Mouse (Mus musculus) frontal cortex, postnatal 14 days (tissue): ENCODE measurements around the gene Wwox.

ENCODE experiments used
- DNase-seq, 2 experiments: peaks; one replicate each; pipeline ENCODE4 v3.0.0; 2022; ENCODE audit warnings: low spot score in 2 of 2

Gene Wwox

DNA sequence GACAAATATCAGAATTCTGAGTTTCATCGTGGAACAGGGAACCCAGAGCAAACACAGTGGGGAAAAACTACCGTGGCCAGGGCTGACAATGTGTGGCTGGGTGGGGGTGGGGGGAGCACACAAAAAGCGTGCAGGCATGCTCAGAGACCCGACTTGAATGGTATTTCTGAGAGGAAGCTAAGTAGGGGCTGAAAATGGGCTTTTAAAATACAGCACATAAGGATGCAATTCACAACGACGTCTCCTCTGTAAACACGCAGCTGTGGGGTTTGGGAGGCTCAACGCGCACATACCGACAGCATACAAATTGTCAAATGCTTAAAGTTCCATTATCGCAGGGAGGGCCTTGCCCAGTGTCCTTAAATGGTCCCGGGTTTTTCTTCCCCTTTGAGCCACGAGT, 783.1 kb downstream of the Wwox start:
- DNase-seq: no peak

DNA sequence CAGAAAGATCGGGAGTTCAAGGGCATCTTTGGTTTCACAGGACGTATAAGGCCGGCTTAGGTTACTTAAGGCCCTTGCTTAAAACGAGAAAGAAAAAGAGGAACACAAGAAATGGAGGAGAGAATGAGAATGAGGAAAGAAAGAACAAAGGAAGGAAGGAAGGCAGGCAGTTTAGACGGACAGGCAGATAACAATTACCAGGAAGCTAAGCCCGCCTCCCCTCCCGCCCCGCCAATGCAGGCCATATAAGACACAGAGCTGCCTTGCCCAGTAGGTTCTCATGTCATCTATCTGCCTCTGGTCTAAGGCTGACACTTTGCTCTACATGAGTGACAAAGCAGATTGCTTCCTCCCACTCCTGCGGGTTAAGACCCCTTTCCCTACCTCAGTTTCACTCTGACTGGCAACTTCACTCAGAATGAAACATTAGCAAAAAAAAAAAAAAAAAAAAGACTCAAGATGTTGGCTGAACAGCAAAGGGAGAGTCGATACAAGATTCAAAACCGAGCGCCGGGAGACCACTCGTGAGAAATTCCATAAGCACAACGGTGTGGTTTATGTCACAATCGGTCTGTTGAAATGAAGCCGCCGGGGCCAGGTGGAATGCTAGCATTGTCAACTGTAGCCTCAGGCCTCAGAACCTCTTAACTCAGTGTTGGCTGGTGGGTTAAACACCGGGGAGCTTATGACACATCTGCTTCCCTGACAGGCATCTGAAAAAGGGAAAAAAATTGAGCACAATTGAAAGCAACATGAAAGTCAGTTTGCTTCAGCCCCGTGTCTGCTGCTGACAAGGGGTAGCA, 787.5 kb downstream of the Wwox start:
- DNase-seq: no peak

DNA sequence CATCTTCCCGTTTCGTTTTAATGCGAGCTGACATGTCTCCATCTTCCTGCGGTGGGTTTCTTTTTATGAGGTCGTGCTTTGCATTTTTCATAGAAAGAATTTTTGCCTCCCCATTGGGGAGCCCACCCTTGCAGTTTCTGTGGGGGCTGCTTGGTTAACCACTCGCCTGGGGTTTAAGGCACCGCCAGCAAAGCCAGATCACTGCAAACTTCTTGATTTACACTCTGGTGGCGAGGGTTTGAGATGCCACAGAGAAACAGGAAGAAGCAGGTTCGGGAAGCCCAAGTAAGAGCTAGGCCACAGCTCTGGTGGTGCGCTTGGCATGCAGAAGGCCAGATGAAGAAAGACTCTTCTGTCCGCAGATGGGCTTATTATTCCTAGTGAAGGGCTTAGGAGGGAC, 789.4 kb downstream of the Wwox start:
- DNase-seq: no peak

DNA sequence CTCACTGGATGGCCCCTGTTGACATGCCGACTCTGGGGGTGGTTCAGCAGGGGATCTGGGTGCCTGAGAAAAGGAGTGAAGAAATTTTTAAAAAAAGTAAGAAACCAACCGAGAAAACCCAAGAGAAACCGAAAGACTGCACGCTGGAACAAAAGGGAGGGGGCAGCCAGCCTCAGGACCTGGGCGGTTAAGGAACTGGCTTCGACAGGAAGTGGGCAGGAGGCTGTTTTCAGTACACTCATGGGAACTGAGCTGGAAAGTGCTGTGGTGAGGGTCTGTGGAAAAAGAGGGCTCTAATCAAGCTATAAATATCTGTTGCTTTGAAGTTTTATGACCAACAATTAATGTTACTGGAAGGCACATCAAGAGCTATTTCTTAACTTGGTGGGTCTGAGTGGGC, 794.6 kb downstream of the Wwox start:
- DNase-seq: no peak

DNA sequence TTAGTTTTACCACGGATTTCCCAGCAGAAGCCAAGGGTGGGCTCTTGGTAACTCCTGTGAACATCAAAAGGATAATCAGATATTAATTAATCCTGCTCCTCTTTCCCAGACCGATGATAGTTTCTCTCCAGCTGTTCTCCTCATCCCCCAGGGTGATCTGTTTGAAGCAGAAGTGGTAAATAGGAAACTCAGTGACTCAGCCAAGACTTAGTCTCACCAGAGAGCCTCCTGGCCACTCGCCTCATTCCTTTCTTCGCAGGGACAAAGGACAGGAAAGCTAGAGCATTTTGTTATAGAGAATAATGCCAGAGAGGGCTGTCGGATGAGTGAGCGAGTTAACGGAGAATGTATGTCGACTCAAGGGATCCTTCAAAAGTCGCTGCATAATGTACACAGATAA, 798.1 kb downstream of the Wwox start:
- DNase-seq: no peak

DNA sequence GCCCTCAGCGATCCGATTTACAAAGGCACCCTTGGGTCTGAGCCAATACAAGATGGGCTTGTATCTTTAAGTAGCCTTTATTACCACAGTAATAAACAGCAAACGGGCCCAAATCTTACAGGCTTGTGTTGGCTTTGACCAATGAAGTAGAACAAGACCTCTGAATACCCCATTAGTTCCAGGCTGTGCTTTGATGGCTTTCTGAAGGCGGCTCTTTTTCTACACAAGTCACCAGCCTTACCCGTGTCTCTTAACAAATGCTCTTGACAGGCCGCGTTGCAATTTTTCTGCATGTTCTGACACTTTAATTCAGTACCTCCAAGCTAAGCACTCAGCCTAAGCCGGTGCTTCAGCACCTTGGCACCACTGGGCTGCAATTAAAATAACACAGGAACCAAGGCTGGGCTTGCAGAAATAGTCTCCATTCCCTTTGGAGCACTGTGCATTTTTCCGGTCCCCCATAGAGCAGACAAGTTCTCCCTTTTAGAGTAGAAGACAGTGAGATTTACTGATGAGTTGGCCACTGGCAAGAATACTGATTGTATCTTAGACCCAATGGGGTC, 804.1 kb downstream of the Wwox start:
- DNase-seq: no peak

DNA sequence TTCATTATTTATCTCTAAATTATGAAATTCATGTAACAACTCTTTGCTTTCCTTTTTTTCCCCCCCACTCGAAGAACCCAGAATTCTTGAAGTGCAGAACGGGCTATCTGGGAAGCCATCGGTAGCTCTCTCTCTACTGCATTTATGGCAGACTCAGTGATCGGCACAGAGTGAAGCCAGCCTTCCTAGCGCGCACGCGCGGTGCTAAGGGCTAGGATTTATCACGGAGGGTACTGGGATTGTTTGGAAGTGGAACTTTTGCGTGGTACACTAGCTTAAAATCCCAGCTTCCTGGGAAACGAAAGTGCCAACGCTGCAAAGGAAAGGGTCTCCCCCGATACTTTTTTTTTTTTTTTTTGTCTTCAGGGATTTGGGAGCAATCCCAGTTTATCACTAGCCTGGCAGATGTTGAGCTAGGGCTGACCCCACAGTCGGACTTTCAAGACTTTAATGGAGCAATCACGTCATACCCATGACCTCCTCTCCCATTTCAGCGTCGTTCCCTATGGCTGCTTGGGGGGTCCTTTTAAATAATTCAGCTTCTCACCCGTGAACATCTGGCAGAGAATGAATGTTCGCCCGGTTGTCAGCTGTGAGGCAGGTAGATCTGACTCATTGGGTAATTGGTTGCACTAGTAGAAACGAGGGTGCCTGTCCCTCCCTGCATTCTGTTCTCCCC, 810.4 kb downstream of the Wwox start:
- no peak for DNase-seq

DNA sequence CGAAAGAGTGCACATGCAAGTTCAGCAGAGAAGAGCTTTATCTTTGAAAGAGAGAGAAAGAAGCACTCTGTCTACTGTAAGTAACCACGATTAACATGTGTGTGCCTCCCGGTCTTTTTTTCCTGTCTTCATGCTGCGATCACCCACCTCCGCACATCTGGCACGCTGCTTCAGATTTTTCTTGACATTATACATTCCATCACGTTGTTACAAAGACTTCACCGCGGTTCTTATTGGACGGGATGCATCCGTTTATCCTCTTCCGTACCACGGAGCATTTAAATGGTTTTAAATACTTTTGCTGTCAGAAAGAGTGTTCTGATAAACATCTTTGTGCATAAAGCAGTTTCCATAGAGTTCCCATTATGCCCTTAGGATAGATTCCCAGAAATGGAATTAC, 816.1 kb downstream of the Wwox start:
- DNase-seq: no peak

DNA sequence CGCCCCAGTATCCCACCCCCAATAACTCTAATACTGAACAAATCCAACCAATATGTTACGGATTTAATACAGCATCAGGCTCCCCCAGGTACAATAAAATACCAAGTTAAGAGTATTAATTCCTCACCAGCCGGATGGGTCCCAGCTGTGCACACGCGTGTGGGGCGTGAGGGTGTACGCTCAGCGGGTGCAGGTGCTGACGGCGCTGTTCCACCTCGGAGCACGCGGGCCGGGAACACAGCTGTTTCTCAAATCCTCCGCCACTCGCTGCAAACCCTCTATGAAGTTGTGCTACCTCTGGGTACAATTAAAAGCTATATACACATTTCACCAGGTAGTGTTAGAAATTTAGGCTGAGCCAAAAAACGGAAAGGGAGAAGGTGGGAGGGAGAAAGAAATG, 818.0 kb downstream of the Wwox start:
- no peak for DNase-seq

DNA sequence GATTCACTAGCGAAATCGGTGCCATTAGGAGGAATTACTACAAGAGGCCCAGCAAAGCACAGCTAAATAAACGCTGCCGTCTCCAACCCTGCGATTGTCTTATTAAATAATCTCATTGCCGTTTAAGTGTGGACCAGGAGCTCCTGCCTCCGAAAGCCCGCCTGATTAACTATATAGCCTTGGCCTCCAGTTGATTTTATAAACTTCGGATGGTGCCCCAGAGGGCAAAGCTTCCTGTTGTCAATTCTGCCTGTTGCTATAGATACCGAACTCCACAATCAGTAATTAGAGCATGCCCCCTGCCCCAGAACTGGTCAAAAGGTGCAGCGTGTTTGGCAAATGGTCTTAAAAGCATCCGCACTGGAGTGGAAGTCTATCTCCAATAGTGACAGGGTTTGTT, 820.4 kb downstream of the Wwox start:
- no peak for DNase-seq

DNA sequence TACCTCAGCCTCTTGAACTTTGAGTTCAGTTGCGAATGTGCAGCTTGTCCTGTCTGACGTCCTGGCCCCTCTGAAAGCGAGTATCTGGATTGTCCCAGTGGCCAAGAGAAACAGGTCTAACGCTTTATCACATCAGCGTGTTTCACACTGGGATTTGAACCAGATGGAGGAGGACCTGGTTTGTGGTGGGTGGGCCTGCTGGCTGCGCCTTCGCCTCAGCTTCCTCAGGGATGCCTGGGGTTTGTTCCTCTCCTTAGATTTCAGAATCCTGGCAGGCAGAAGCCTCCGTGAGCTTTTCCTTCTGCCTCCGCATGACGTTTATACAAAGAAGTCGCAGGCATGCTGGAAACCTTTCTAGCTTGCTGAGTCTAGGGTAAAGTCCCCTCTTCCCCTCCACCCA, 827.7 kb downstream of the Wwox start:
- DNase-seq: no peak

DNA sequence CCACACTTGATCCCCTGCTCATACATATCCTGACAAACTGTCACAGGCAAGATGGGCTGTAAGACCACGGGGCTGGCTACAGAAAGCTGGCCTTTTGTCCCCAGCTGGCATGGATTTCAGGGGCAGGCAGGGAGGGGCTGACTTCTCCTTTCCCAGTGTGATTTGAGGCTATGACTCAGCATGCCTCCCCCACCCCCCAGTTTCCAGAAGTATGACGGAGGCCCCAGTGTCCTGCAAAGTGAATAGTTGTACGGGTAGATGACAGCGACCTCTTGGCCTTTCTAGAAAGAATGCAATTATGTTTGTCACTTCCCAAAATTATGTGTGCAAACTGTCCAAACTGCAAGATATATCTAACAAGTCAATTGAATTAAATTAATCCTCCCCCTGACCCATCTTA, 830.1 kb downstream of the Wwox start:
- DNase-seq: no peak

DNA sequence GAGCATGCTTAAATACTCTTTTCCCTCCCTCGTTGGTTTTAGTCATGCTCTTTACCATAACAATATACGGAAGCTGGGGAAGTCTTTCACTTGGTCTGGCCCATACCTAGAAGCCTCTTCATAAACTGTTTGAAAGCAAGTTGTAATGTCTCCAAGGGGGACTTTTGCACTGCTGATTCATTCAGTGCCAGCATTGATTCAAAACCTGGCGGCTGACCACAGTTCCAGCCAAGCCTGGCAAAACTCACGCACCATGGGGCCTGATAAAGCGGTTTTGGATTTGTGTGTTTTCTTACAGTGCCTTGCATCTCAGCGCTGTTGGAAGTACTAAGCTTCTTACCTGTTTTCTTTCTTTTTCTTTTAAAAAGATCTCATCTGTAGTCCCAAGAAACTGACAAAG, 834.5 kb downstream of the Wwox start:
- DNase-seq: no peak

DNA sequence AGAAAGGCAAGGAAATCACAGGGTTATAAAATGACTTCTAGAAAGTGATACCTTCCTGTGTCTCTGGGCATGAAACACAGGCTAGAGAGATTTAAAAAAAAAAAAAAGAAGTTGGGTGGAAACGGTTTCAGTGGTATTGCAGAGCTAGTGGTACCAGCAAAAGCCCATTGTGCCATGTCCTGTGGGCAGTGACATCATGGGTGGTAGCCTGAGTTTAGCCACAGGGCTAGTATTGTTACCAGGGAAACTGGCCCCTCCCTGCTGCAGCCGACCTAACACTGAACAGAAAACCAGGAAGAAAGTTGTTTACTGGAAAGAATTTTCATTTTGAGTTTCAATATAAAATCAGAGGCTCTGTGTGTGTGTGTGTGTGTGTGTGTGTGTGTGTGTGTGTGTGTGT, 836.8 kb downstream of the Wwox start:
- DNase-seq: no peak

DNA sequence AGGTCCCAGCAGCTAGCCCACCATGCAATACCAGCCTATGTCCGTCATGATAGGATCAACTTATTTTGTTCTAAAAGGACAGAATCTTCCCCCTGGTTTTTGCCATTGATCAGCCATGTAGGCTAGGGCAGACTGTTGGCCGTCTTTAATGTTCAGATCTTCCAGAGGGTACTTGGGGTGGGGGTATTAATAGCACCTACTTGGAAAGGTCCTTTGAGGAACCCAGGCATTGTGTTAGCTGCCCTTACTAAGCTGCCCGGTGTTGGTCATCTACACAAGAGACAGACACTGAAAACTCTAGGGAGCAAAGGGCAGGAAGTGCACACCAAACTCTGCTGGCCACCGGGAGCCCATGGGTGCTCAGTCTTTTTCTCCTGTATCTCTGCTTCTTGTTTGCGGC, 838.8 kb downstream of the Wwox start:
- no peak for DNase-seq

DNA sequence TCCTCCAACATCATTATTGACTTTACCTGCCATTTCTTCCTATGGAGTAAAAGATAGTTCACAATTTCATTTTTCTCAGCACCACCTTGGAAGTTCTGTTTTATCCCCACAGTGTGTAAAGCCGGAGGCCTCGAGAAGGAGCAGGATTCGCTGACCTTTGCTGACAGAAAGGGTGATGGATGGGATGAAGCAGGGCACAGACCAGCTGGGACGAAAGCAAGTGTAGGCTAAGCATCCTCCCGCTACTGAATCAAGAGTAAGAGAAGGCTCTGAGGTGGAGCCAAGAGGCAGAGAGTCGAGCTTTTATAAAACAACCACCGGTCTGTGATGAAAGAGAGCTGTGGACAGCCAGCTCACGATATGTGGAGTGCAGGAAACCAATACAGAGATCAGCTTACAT, 850.8 kb downstream of the Wwox start:
- DNase-seq: no peak

DNA sequence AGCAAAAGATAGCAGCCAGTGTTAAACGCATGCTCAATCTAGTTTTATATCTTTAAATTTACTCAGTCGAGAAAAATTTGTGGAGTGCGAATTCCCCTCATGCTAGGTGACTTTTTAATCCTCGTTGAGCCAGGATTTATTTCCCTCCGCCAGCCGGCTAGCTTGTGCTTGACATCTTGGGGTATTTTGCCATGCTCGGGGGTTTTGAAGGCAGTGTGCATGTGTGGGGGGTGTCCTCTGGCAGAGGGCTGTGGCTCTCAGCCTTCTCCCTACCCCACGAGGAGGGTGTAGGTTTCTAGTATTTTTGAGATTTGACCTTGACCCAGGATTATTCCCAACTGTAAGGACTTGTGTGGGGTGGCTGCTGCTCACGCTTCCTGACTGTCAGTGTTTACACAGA, 857.3 kb downstream of the Wwox start:
- DNase-seq: no peak

DNA sequence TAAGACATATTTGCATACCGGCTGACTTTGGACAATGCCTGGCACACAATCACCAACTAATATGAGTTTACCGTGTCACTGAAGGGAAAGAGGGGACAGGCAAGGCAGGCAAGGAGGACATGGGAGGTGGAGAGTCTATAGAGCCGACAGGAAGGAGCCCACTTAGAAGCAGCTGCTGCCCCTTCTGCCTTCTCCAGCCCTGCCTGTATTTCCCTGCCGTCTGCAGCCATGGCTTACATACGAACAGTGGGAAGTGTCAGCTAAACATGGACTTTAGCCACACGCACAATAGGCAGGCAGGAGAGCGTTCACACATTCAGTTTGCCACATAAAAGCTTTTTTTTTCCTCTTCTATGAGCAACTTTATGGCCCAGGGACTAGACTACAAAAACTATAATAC, 863.0 kb downstream of the Wwox start:
- DNase-seq: no peak

DNA sequence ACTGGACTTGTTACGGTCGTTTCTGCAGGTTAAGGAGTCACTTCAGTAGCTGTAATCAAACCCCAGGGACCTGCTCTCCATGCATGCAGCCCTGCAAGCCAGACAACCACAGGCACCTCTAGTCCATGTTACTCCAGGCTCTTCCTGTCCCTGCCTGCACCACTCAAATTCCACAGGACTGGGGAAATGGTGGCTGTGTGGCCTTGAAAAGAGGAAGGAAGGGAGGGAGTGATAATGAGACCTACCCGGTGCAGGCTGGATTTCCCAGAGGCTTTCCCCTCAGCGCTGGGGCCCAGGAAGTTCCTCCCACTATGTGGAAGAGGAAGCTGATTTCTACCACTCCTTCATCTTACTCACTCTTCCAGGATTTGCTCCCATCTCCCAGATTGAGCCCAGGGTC, 868.0 kb downstream of the Wwox start:
- no peak for DNase-seq

DNA sequence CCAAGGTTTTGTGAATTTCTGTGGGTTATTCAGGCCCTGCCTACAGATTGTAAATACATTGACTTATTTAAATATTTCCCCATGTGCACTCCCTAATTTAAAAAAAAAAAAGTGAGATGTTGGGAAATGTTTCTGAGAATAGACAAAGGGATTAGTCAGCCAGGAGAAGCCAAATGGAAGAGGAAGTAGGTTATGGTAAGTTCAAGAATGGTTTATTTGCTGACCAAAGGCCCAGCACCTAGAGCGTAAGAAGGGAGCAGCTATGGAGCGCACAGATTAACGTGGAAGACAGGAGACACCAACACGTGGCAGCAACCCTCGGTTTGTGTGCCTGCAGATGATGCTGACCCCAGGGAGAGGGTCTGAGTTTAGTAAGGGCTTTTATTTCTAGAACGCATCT, 871.5 kb downstream of the Wwox start:
- no peak for DNase-seq

DNA sequence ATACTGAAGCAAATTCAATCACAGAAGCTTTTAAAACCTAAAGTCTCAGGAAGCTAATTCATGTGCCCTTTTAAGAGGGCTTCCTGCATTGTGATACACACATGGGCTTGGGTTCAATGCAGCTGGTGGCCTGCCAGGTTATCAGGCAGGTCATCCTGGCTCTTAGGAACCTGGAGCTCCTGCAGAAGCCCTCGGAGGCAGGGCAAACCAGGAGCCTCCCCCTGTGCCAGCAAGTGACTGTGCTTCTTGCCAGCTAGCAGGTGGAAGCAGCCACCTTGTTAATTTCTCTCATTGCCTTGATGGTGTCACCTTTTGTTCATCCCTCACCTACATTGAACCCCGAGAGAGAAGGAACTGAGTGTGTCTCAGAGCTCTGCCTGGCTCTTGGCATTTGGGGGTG, 872.9 kb downstream of the Wwox start:
- no peak for DNase-seq

DNA sequence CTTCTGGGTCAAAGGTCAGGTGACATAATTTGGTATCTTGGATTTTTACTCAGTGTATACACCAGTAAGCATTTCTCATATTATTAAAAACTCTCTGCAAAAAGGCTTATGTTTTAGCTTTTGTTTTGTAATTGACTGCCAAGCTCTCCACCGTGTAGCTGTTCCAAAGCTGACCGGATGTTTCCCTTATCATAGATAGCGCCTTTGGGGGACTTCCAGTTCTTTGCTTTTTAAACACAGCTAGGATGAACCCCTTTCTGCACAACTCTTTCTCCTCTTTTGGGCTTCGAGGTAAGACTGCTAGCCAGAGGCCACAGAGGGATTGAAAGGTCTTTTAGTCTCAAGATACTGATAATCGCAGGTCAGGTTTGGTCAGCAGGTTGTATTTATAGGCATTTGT, 883.0 kb downstream of the Wwox start:
- no peak for DNase-seq

DNA sequence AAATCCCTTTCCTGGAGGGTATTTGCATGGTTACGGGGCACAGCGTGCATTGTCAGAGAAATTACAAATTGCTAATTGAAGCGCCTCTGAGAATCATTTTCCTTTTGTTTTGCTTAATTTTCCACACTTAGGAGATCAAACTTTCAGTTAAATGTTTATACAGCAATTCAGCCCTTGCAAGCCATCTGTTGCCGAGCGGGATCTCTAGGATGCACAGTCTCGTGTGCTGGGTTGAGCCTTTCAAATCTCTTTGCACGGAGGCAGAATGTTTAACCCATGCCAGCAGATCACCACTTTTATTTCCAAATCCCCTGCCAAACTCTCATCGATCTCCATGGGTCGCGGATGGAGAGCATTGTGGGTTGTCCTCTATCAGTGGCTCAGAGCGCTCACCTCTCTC, 891.2 kb downstream of the Wwox start:
- no peak for DNase-seq
